Mouse (Mus musculus) heart, embryonic 13.5 days (tissue): ENCODE results near the gene Vmn1r160. TPM values are rescaled to one million over a fixed set of nuclear protein-coding genes. Genes with fewer than 3 reads are reported as not detected.
"Not testable (repeated sequence)": the region's sequence is repeated elsewhere in the genome, so short reads cannot be mapped to it uniquely, and the experiment has no call there.

Experiments used
- ATAC-seq: fragments of 200-750 bp; cut with Nextera tagmentation; 2 replicates; pipeline ENCODE4 v1.8.0; 2017; ENCODE audit warnings: moderate TSS enrichment; ENCODE audit not compliant: insufficient number of reproducible peaks, low FRiP score, low TSS enrichment; ENCODE audit errors: extremely low read depth
- H3K27ac ChIP-seq: fragments of 300-500 bp; sonication (generic); replicated peaks from 2 replicates; pipeline ENCODE4 v1.5.1; 2015; ENCODE audit warnings: moderate library complexity, mild to moderate bottlenecking, inconsistent platforms
- H3K27me3 ChIP-seq: fragments of 300-500 bp; sonication (generic); replicated peaks from 2 replicates; pipeline ENCODE4 v1.6.1; 2015; ENCODE audit warnings: mild to moderate bottlenecking, inconsistent platforms
- H3K36me3 ChIP-seq: fragments of 300-500 bp; sonication (generic); 2 replicates; pipeline ENCODE4 v1.6.1; 2015; ENCODE audit warnings: mild to moderate bottlenecking, inconsistent platforms
- H3K4me1 ChIP-seq: fragments of 300-500 bp; sonication (generic); 2 replicates; pipeline ENCODE4 v1.6.1; 2015; ENCODE audit warnings: inconsistent platforms
- H3K4me2 ChIP-seq: fragments of 300-500 bp; sonication (generic); 2 replicates; pipeline ENCODE4 v1.6.1; 2015; ENCODE audit warnings: inconsistent platforms, mild to moderate bottlenecking, moderate library complexity
- H3K4me3 ChIP-seq: fragments of 300-500 bp; sonication (generic); 2 replicates; pipeline ENCODE4 v1.5.1; 2015; ENCODE audit warnings: moderate library complexity, mild to moderate bottlenecking, inconsistent platforms
- H3K9ac ChIP-seq: fragments of 300-500 bp; sonication (generic); 2 replicates; pipeline ENCODE4 v1.6.1; 2015; ENCODE audit warnings: inconsistent platforms, mild to moderate bottlenecking, moderate library complexity
- H3K9me3 ChIP-seq: fragments of 300-500 bp; sonication (generic); 2 replicates; pipeline ENCODE4 v1.6.1; 2016; ENCODE audit warnings: inconsistent platforms
- WGBS: fragments of 180-500 bp; shearing (Covaris S2); methylation state at CpG from one replicate; pipeline ENCODE4 v1.1.7; 2015; ENCODE audit warnings: mixed read lengths; 5-methylcytosine and 5-hydroxymethylcytosine counted together
- polyA plus RNA-seq: library from polyadenylated mRNA; unstranded; fragments of >200 nt; fragmentation: Nextera tagmentation; extraction: Ambion mirVana; gene quantifications from 2 replicates; pipeline ENCODE4 v1.2.1, GENCODE M21; 2015

Gene Vmn1r160
- not detected in 2 replicates for polyA plus RNA-seq

GRCm38 (mm10) chr7:22870924-22871323 is at the start of gene Vmn1r160:
Gene Vmn1r160 (plus strand): TSS chr7:22871224.
- not testable (repeated sequence) for H3K9me3 ChIP-seq, H3K27ac ChIP-seq, H3K27me3 ChIP-seq, ATAC-seq, H3K4me2 ChIP-seq, H3K4me1 ChIP-seq, H3K4me3 ChIP-seq, H3K9ac ChIP-seq, H3K36me3 ChIP-seq
- WGBS = 38% methylated on average over 1 of the region's 3 CpGs

GRCm38 (mm10) chr7:22843505-22843904 is 27.5 kb upstream of the Vmn1r160 start, which contains the start of gene Vmn1r159:
Gene Vmn1r159 (minus strand): TSS chr7:22843605.
- not testable (repeated sequence) for H3K27me3 ChIP-seq, H3K36me3 ChIP-seq, H3K9ac ChIP-seq, H3K9me3 ChIP-seq, H3K4me1 ChIP-seq, ATAC-seq, H3K27ac ChIP-seq, H3K4me2 ChIP-seq, H3K4me3 ChIP-seq
- WGBS = 57% methylated on average over 3 of the region's 3 CpGs

Other genes starting within 250 kb of the Vmn1r160 start
- gene Vmn1r155, start 213.2 kb upstream of the Vmn1r160 start, polyA plus RNA-seq = not detected in 2 replicates
- gene Gm8693, start 178.9 kb upstream of the Vmn1r160 start, polyA plus RNA-seq = not detected in 2 replicates
- not detected in 2 replicates for gene Gm4567, start 151.5 kb upstream of the Vmn1r160 start, polyA plus RNA-seq
- not detected in 2 replicates for gene Vmn1r157, start 109.5 kb upstream of the Vmn1r160 start, polyA plus RNA-seq
- gene Vmn1r158, start 80.4 kb upstream of the Vmn1r160 start, polyA plus RNA-seq = not detected in 2 replicates
- not detected in 2 replicates for gene Vmn1r159, start 27.6 kb upstream of the Vmn1r160 start, polyA plus RNA-seq
- gene Gm4214, start 113.4 kb downstream of the Vmn1r160 start, polyA plus RNA-seq = not detected in 2 replicates
- gene Gm4216, start 148.7 kb downstream of the Vmn1r160 start, polyA plus RNA-seq = not detected in 2 replicates
- not detected in 2 replicates for gene Vmn1r163, start 184.3 kb downstream of the Vmn1r160 start, polyA plus RNA-seq
- gene Gm8720, start 196.2 kb downstream of the Vmn1r160 start, polyA plus RNA-seq = not detected in 2 replicates